Mouse (Mus musculus) MEL (cell line): ENCODE measurements around the gene Epha10. TPM values are rescaled to one million over a fixed set of nuclear protein-coding genes. Genes with fewer than 3 reads are reported as not detected.

Source experiments
- DNase-seq: peaks from one replicate; pipeline ENCODE4 v3.0.0; 2011; ENCODE audit warnings: low read depth, low spot score
- H3K27ac ChIP-seq: 2 replicates; pipeline ENCODE4 v1.5.1; 2012; ENCODE audit warnings: low read depth, mild to moderate bottlenecking, control low read depth, low read length, moderate library complexity; ENCODE audit not compliant: control insufficient read depth
- H3K27me3 ChIP-seq, 2 experiments: fragments of 150-350 bp in 1 of 2; sonication (generic) in 1 of 2; 2 replicates each; pipeline ENCODE4 v1.6.1; 2012; ENCODE audit warnings: low read length in 2 of 2, mild to moderate bottlenecking in 2 of 2, improper control_type of control experiment in 1 of 2, moderate library complexity in 1 of 2; ENCODE audit not compliant: insufficient read depth in 2 of 2, control insufficient read depth in 1 of 2
- H3K36me3 ChIP-seq, 2 experiments: 2 replicates each; pipeline ENCODE4 v1.6.1; 2012 to 2014; ENCODE audit warnings: low read length in 2 of 2, improper control_type of control experiment in 1 of 2, inconsistent platforms in 1 of 2, mild to moderate bottlenecking in 1 of 2; ENCODE audit not compliant: insufficient read depth in 2 of 2, control insufficient read depth in 1 of 2
- H3K4me1 ChIP-seq, 2 experiments: fragments of 150-350 bp in 1 of 2; sonication (generic) in 1 of 2; 2 replicates each; pipeline ENCODE4 v1.6.1; 2012; ENCODE audit warnings: low read length in 2 of 2, improper control_type of control experiment in 1 of 2, mild to moderate bottlenecking in 1 of 2; ENCODE audit not compliant: insufficient read depth in 2 of 2, control insufficient read depth in 1 of 2
- H3K4me3 ChIP-seq, 2 experiments: fragments of 150-350 bp in 1 of 2; sonication (generic) in 1 of 2; 2 replicates each; pipeline ENCODE4 v1.5.1; 2012; ENCODE audit warnings: low read depth in 2 of 2, low read length in 2 of 2, mild to moderate bottlenecking in 2 of 2, moderate library complexity in 2 of 2, control low read depth in 1 of 2, improper control_type of control experiment in 1 of 2; ENCODE audit not compliant: control insufficient read depth in 1 of 2, insufficient read depth in 1 of 2
- H3K79me2 ChIP-seq: 2 replicates; pipeline ENCODE4 v1.6.1; 2012; ENCODE audit warnings: mild to moderate bottlenecking, low read length, moderate library complexity; ENCODE audit not compliant: control insufficient read depth, poor library complexity, insufficient read depth
- H3K9ac ChIP-seq: 2 replicates; pipeline ENCODE4 v1.6.1; 2012; ENCODE audit warnings: low read depth, mild to moderate bottlenecking, control low read depth, low read length, moderate library complexity; ENCODE audit not compliant: control insufficient read depth, poor library complexity, severe bottlenecking
- H3K9me3 ChIP-seq: fragments of 150-350 bp; sonication (generic); replicated peaks from 2 replicates; pipeline ENCODE4 v1.6.1; 2012; ENCODE audit warnings: mild to moderate bottlenecking, low read length, improper control_type of control experiment, moderate library complexity; ENCODE audit not compliant: insufficient read depth
- CHD1 ChIP-seq: IDR thresholded peaks from 2 replicates; pipeline ENCODE4 v1.6.1; 2012; ENCODE audit warnings: low read depth, mild to moderate bottlenecking, inconsistent platforms, low read length, improper control_type of control experiment
- CTCF ChIP-seq, 3 experiments: IDR thresholded peaks in 2 of 3; conservative IDR thresholded peaks in 1 of 3; 2 replicates each; pipeline ENCODE4 v1.5.1; 2011 to 2012; ENCODE audit warnings: low read length in 3 of 3, low read depth in 2 of 3, mild to moderate bottlenecking in 2 of 3, improper control_type of control experiment in 1 of 3, inconsistent platforms in 1 of 3, mixed read lengths in 1 of 3, moderate library complexity in 1 of 3; ENCODE audit not compliant: control insufficient read depth in 1 of 3, insufficient read depth in 1 of 3, poor library complexity in 1 of 3, severe bottlenecking in 1 of 3
- ELF1 ChIP-seq: IDR thresholded peaks from 2 replicates; pipeline ENCODE4 v1.6.1; 2014; ENCODE audit warnings: low read depth, mild to moderate bottlenecking, inconsistent platforms, low read length, improper control_type of control experiment, moderate library complexity
- GABPA ChIP-seq: IDR thresholded peaks from 2 replicates; pipeline ENCODE4 v1.6.1; 2012; ENCODE audit warnings: low read depth, mild to moderate bottlenecking, inconsistent platforms, low read length, improper control_type of control experiment, moderate library complexity
- JUND ChIP-seq: IDR thresholded peaks from 2 replicates; pipeline ENCODE4 v1.6.1; 2011; ENCODE audit warnings: low read depth, mild to moderate bottlenecking, improper control_type of control experiment, low read length
- MAZ ChIP-seq: IDR thresholded peaks from 2 replicates; pipeline ENCODE4 v1.6.1; 2012; ENCODE audit warnings: low read depth, mild to moderate bottlenecking, inconsistent platforms, low read length, improper control_type of control experiment
- MEF2A ChIP-seq: IDR thresholded peaks from 2 replicates; pipeline ENCODE4 v1.6.1; 2014; ENCODE audit warnings: low read depth, mild to moderate bottlenecking, inconsistent platforms, low read length, improper control_type of control experiment; ENCODE audit not compliant: poor library complexity, insufficient replicate concordance, severe bottlenecking; ENCODE audit errors: extremely low read depth
- MYB ChIP-seq: IDR thresholded peaks from 2 replicates; pipeline ENCODE4 v1.6.1; 2011; ENCODE audit warnings: mild to moderate bottlenecking, low read depth, low read length, improper control_type of control experiment
- NELFE ChIP-seq: IDR thresholded peaks from 2 replicates; pipeline ENCODE4 v1.6.1; 2011; ENCODE audit warnings: low read depth, low read length, improper control_type of control experiment
- POLR2AphosphoS5 ChIP-seq: IDR thresholded peaks from 2 replicates; pipeline ENCODE4 v1.6.1; 2012; ENCODE audit warnings: low read depth, borderline replicate concordance, mild to moderate bottlenecking, inconsistent platforms, low read length, moderate library complexity, mixed read lengths
- RAD21 ChIP-seq: IDR thresholded peaks from 2 replicates; pipeline ENCODE4 v1.6.1; 2011; ENCODE audit warnings: mild to moderate bottlenecking, low read depth, low read length, improper control_type of control experiment
- RCOR1 ChIP-seq: IDR thresholded peaks from 2 replicates; pipeline ENCODE4 v1.6.1; 2012; ENCODE audit warnings: low read depth, mild to moderate bottlenecking, inconsistent platforms, low read length, improper control_type of control experiment
- UBTF ChIP-seq: IDR thresholded peaks from 2 replicates; pipeline ENCODE4 v1.6.1; 2012; ENCODE audit warnings: low read depth, mild to moderate bottlenecking, inconsistent platforms, low read length, improper control_type of control experiment, moderate library complexity, borderline replicate concordance; ENCODE audit not compliant: insufficient read depth
- USF2 ChIP-seq, 2 experiments: IDR thresholded peaks; 2 replicates each; pipeline ENCODE4 v1.6.1; 2011 to 2012; ENCODE audit warnings: improper control_type of control experiment in 2 of 2, low read length in 2 of 2, borderline replicate concordance in 1 of 2, inconsistent platforms in 1 of 2, low read depth in 1 of 2, mild to moderate bottlenecking in 1 of 2; ENCODE audit not compliant: insufficient read depth in 1 of 2
- ZC3H11A ChIP-seq: IDR thresholded peaks from 2 replicates; pipeline ENCODE4 v1.6.1; 2012; ENCODE audit warnings: low read depth, mild to moderate bottlenecking, inconsistent platforms, low read length, improper control_type of control experiment
- ZKSCAN1 ChIP-seq: IDR thresholded peaks from 2 replicates; pipeline ENCODE4 v1.6.1; 2012; ENCODE audit warnings: low read depth, mild to moderate bottlenecking, inconsistent platforms, low read length, improper control_type of control experiment, moderate library complexity
- ZNF384 ChIP-seq: IDR thresholded peaks from 2 replicates; pipeline ENCODE4 v1.6.1; 2012; ENCODE audit warnings: low read depth, mild to moderate bottlenecking, inconsistent platforms, low read length, improper control_type of control experiment
- polyA plus RNA-seq, 2 experiments: library from polyadenylated mRNA; stranded (reverse) in 1 of 2; unstranded in 1 of 2; fragments of >175 nt in 1 of 2; fragments of >200 nt in 1 of 2; gene quantifications; 2 replicates each; pipeline versions ENCODE4 v1.2.1 to v1.2.4; 2012; ENCODE audit warnings: low replicate concordance in 2 of 2, low read depth in 1 of 2; ENCODE audit not compliant: insufficient read length in 2 of 2, insufficient read depth in 1 of 2, missing spikeins in 1 of 2
- total RNA-seq: library from RNA; depleted of rRNA; stranded (reverse); fragments of 300-350 nt; gene quantifications from 2 replicates; pipeline ENCODE4 v1.2.3, GENCODE M21; 2012

Epha10 gene
- total and polyA plus RNA-seq, 3 experiments, result not detected

DNA sequence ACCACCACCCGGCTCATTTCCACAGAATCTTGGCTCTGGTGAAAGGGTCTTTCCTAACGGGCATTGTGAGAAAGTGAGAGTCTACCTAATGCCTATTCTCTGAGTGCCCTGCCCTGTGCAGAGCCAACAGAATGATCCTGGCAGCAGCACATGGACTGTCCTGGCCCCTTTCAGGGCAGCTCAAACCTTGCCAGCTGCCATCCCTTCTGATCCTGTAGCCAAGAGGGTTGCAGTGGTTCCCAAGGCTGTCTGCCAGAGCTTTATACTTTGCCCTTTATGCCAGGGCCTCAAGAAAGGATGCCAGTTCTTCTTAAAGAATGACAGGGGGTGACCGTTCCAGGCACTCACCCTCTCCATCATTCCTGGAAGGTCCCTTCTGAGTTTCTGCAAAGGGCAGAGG lies 68.8 kb downstream of the Epha10 start:
- Histone ChIP-seq H3K79me2 (no peaks in the 10 kb centered on the region), H3K27ac (no peak overlapping the region), H3K27me3 (no peaks in the 10 kb centered on the region), H3K36me3 (no peaks in the 10 kb centered on the region), H3K9me3 (no peaks in the 10 kb centered on the region), H3K9ac (no peak overlapping the region), H3K4me3 (no peak overlapping the region), H3K4me1 (no peaks in the 10 kb centered on the region)
- no peak for DNase-seq
- TF ChIP-seq CTCF (IDR thresholded peaks at IDR 0.05 in 2 of 3, conservative IDR thresholded peaks at IDR 0.05 in 1 of 3; ENCODE audit: control insufficient read depth in 1 of 3, insufficient read depth in 1 of 3, low read depth in 2 of 3, low read length in 3 of 3, poor library complexity in 1 of 3, severe bottlenecking in 1 of 3), result no peak
- no peak for TF ChIP-seq USF2 (IDR thresholded peaks at IDR 0.05; ENCODE audit: borderline replicate concordance in 1 of 2, insufficient read depth in 1 of 2, low read depth in 1 of 2, low read length in 2 of 2)
- no peak for TF ChIP-seq POLR2AphosphoS5
- TF ChIP-seq JUND, result no peak
- no peak for TF ChIP-seq RCOR1
- TF ChIP-seq CHD1, result no peak
- TF ChIP-seq ZC3H11A, result no peak
- TF ChIP-seq NELFE, result no peak
- TF ChIP-seq ZKSCAN1, result no peak
- TF ChIP-seq MYB, result no peak
- TF ChIP-seq UBTF, result no peak

- H3K27ac ChIP-seq, result no peak overlapping the region
- H3K27me3 ChIP-seq, result no peaks in the 10 kb centered on the region
- H3K79me2 ChIP-seq, result no peaks in the 10 kb centered on the region
- TF ChIP-seq CTCF (IDR thresholded peaks at IDR 0.05 in 2 of 3, conservative IDR thresholded peaks at IDR 0.05 in 1 of 3; ENCODE audit: control insufficient read depth in 1 of 3, insufficient read depth in 1 of 3, low read depth in 2 of 3, low read length in 3 of 3, poor library complexity in 1 of 3, severe bottlenecking in 1 of 3), result no peak
- no peak for TF ChIP-seq ZNF384
- no peak for TF ChIP-seq GABPA
- no peak for TF ChIP-seq ELF1
- no peak for TF ChIP-seq MEF2A
- no peak for TF ChIP-seq POLR2AphosphoS5
- TF ChIP-seq MAZ, result no peak
- no peak for TF ChIP-seq RAD21
- no peaks in the 10 kb centered on the region for H3K9me3 ChIP-seq
- no peak overlapping the region for H3K9ac ChIP-seq
- H3K4me1 ChIP-seq, result no peaks in the 10 kb centered on the region
- DNase-seq, result no peak
- H3K36me3 ChIP-seq, result no peaks in the 10 kb centered on the region
- H3K4me3 ChIP-seq, result no peak overlapping the region
These were observed 69.7 kb downstream of the Epha10 start for GRCm38 (mm10) chr4:124950181-124951035.
